Mouse (Mus musculus): ENCODE results near the gene Ms4a10.

The Ms4a10 gene

GRCm38 (mm10) chr19:10935029-10935428, 39.4 kb downstream of the Ms4a10 start:
- in situ Hi-C loops (cut with MboI; ENCODE audit: low pct_unique_long_range_greater_than_20kb in 1 of 2, low sequenced_read_pairs in 2 of 2, unreplicated experiment in 1 of 2): loop anchor here in 1 of 2 experiments (5.0 kb wide), 1 partner anchor 42 kb away; no protein-coding TSS in a partner anchor

GRCm38 (mm10) chr19:10930641-10931040, 43.8 kb downstream of the Ms4a10 start:
- in situ Hi-C loops (cut with MboI; ENCODE audit: low pct_unique_long_range_greater_than_20kb in 1 of 2, low sequenced_read_pairs in 2 of 2, unreplicated experiment in 1 of 2): no loop called here

DNA sequence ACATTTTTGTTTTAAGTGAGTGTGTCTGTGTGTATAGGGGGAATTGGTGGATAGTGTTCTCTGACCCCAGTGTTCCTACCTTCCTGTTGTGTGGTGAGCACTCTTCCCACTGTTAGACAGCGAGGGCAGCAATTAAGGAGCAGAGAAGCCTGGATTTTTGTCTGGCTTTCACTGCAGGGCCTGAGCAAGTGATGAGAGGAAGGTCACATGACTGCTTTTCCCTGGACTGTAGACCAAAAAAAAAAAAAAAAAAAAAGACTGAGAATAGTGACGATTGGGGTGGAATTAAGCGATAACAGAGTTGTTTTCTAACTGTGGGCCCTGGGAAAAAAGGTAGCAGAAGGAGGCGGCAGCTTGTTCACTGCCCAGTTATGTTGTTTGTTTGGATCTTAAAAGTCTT, 47.8 kb downstream of the Ms4a10 start:
- in situ Hi-C loops (cut with MboI; ENCODE audit: low pct_unique_long_range_greater_than_20kb in 1 of 2, low sequenced_read_pairs in 2 of 2, unreplicated experiment in 1 of 2): no loop called here

DNA sequence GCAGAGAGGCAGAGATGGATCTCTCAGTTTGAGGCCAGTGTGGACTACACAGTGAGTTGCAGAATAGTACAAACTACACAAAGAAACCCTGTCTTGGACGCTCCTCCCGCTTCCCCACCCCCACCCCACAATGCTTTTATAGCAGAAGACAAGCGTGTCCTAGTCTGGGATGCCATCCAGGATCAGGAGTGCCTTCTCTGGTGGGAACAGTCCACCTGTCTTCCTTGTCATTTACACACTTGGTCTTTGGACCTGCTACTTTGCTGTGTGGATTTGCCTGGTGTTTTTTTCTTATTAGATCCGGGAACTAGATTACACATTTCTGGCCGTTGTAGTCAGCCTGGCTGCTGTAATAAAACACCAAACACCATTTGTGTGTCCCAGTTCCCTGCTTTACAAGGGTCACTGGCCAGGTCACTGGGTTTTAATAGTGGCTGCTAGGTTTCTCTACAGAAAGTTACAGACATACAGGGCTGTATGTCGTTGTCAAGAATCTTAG, 48.3 kb downstream of the Ms4a10 start:
- in situ Hi-C loops (cut with MboI; ENCODE audit: low pct_unique_long_range_greater_than_20kb in 1 of 2, low sequenced_read_pairs in 2 of 2, unreplicated experiment in 1 of 2): no loop called here

- in situ Hi-C loops (cut with MboI; ENCODE audit: low pct_unique_long_range_greater_than_20kb in 1 of 2, low sequenced_read_pairs in 2 of 2, unreplicated experiment in 1 of 2): no loop called here
Measured at GRCm38 (mm10) chr19:10924220-10924619, 50.2 kb downstream of the Ms4a10 start.

- in situ Hi-C loops (cut with MboI; ENCODE audit: low pct_unique_long_range_greater_than_20kb in 1 of 2, low sequenced_read_pairs in 2 of 2, unreplicated experiment in 1 of 2): no loop called here
Measured at GRCm38 (mm10) chr19:10921058-10921457, 53.4 kb downstream of the Ms4a10 start.

- in situ Hi-C loops (cut with MboI; ENCODE audit: low pct_unique_long_range_greater_than_20kb in 1 of 2, low sequenced_read_pairs in 2 of 2, unreplicated experiment in 1 of 2): no loop called here
Measured at GRCm38 (mm10) chr19:10920532-10920931, 53.9 kb downstream of the Ms4a10 start, which contains the start of gene Zp1. TSS of gene Zp1 (minus strand) at chr19:10920632.

- in situ Hi-C loops (cut with MboI; ENCODE audit: low pct_unique_long_range_greater_than_20kb in 1 of 2, low sequenced_read_pairs in 2 of 2, unreplicated experiment in 1 of 2): no loop called here
Measured at GRCm38 (mm10) chr19:10918321-10918991, 56.0 kb downstream of the Ms4a10 start.

DNA sequence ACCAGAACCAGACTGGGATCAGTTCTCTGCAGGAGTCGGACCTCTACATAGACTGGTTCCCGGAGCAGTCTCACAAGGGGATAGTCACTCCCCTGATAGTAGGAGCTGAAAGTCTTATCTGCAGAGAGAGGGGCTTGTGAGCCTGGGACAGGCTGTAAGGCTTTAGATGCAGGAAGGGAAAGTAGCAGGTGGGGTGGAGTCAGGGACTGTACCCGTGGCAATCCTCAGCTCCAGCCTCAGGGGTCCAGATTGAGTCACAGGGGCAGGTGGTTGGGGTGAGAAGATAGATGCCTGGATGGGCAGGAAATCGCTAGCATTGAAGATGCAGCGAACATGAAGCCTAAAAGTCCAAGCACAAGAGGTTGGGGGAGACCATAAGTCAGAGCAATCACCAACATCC, 58.0 kb downstream of the Ms4a10 start:
- in situ Hi-C loops (cut with MboI; ENCODE audit: low pct_unique_long_range_greater_than_20kb in 1 of 2, low sequenced_read_pairs in 2 of 2, unreplicated experiment in 1 of 2): no loop called here

DNA sequence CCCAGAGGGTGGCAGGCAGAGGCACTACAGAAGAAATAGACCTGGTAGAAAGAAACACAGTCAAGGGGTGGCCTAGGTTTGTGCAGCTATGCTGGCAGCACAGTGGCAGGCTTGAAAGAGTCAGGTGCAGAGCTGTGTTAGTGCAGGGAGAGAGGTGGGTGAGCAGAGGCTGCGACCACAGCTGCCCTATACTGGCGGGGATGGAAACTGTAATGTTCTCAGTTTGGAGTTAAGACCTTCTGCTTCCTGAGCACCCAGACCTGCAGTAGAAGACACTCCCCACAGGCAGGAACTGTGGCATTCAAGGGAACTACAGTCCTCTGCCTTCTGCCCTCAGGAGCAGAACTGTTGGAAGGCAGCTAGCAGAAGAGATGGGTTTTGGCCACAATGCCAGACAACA, 59.6 kb downstream of the Ms4a10 start:
- in situ Hi-C loops (cut with MboI; ENCODE audit: low pct_unique_long_range_greater_than_20kb in 1 of 2, low sequenced_read_pairs in 2 of 2, unreplicated experiment in 1 of 2): no loop called here

DNA sequence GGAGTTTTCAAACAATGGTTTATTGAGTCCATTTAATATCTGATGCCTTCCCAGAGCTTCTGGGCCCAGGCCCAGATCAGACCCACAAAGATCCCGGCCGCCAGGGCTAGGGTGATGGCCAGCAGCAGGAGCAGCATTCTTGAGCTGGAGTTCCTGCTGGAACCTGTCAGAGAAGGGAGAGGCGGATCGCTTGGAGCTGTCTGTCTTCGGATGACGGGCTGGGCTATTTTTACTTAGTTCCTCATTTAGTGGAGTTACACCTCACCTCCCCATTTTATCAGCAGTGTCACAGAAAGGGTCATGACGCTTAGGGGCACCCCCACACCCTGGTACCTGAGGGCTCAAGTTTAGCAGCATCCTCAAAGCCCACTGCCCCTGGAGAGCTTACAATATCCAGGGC, 60.2 kb downstream of the Ms4a10 start:
- in situ Hi-C loops (cut with MboI; ENCODE audit: low pct_unique_long_range_greater_than_20kb in 1 of 2, low sequenced_read_pairs in 2 of 2, unreplicated experiment in 1 of 2): no loop called here

All from mouse embryonic stem cell (cell line).